25 mouse cellular contexts compared by ENCODE assay signal in the genomic region with DNA sequence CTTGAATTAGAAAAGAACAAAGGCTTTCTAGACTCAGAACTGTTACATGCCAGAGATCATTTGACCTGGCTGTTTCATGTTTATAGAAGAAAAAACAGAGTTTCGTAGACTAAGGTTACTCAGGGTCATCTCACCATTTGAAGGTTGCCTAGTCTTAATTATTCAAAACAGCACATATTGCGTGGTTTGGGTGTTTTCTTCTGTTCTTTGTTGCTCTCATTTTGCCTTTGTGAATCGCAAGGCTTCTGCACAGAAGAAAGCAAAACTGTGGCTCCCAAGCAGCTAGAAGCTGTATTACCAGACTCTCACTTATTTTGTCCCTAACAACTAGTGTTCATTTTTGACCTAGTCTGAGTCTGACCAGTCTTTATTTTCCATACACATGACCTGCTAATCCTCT.
DNase-seq lines count a peak whose midpoint lies in the region; ATAC-seq lines count a peak whose summit lies in the region.
"Had no signal": no experiment of that assay in that cellular context is flagged by ENCODE, and none has a peak within 500 bp of the region (broad histone marks: within the 10 kb centered on the region; RNA-seq: fewer than 3 reads in every experiment).

No protein-coding gene starts in this region.

- DNase-seq in CD4-positive, CD25-positive, alpha-beta regulatory T cell, adult 2 months (ENCODE audit: low read depth, low spot score) = peak; percentile 44
- peak; percentile 66 for DNase-seq in T-cell, adult 2 months (ENCODE audit: low spot score)
- DNase-seq in induced T-regulatory cell, adult 2 months (ENCODE audit: low read depth) = peak; percentile 39
- no peak for DNase-seq in urinary bladder, postnatal 10 days (ENCODE audit: low spot score)
- DNase-seq in adrenal gland, adult 8-10 months = no peak
- DNase-seq in c-Kit-positive CD71-positive TER-119-positive erythroid progenitor cells, embryonic 14.5 days (ENCODE audit: low spot score) = no peak
- DNase-seq: adrenal gland, postnatal 14 days; B cell, adult 2 months; cerebellum, adult 18-20 months; cerebellum, adult 9-10 months; forebrain, postnatal 0 days; gastrocnemius, postnatal 36 days; heart, adult 2 months; heart, postnatal 14 days; heart, postnatal 4 days; kidney, adult 18-20 months had no signal

- H3K27ac ChIP-seq in intestine, embryonic 16.5 days (ENCODE audit: low read length) = no peak overlapping the region
- H3K27ac ChIP-seq: embryonic facial prominence, embryonic 12.5 days; embryonic facial prominence, embryonic 15.5 days; heart, adult 2 months; heart, embryonic 10.5 days; heart, embryonic 13.5 days; hindbrain, embryonic 14.5 days; hindbrain, postnatal 0 days; intestine, embryonic 15.5 days had no signal

- H3K9me3 ChIP-seq in intestine, embryonic 16.5 days (ENCODE audit: control insufficient read depth, low read length) = no peaks in the 10 kb centered on the region
- H3K9me3 ChIP-seq: embryonic facial prominence, embryonic 12.5 days; embryonic facial prominence, embryonic 15.5 days; heart, embryonic 10.5 days; heart, embryonic 13.5 days; intestine, embryonic 15.5 days had no signal

- H3K27me3 ChIP-seq in intestine, embryonic 16.5 days (replicated peaks; ENCODE audit: control insufficient read depth, insufficient read depth, low read length) = no peaks in the 10 kb centered on the region
- H3K27me3 ChIP-seq: embryonic facial prominence, embryonic 12.5 days; embryonic facial prominence, embryonic 15.5 days; heart, embryonic 13.5 days; intestine, embryonic 15.5 days had no signal

- no peak for ATAC-seq in intestine, embryonic 16.5 days
- ATAC-seq: forebrain, embryonic 14.5 days; forebrain, postnatal 0 days; hindbrain, postnatal 0 days; intestine, embryonic 15.5 days had no signal

- no peak overlapping the region for H3K4me2 ChIP-seq in intestine, embryonic 16.5 days (ENCODE audit: low read depth, low read length)
- H3K4me2 ChIP-seq: embryonic facial prominence, embryonic 12.5 days; embryonic facial prominence, embryonic 15.5 days; heart, embryonic 13.5 days; hindbrain, embryonic 14.5 days; intestine, embryonic 15.5 days had no signal

- no peak overlapping the region for H3K9ac ChIP-seq in intestine, embryonic 16.5 days (ENCODE audit: low read depth, low read length)
- H3K9ac ChIP-seq: embryonic facial prominence, embryonic 12.5 days; embryonic facial prominence, embryonic 15.5 days; forebrain, postnatal 0 days; heart, embryonic 13.5 days; hindbrain, embryonic 14.5 days; intestine, embryonic 15.5 days had no signal

- WGBS in intestine, embryonic 16.5 days = 75% methylated on average over 3 of the region's 3 CpGs

- no peaks in the 10 kb centered on the region for H3K4me1 ChIP-seq in intestine, embryonic 16.5 days (ENCODE audit: control insufficient read depth, insufficient read depth, low read length)
- H3K4me1 ChIP-seq: embryonic facial prominence, embryonic 12.5 days; embryonic facial prominence, embryonic 15.5 days; heart, embryonic 10.5 days; heart, embryonic 13.5 days; intestine, embryonic 15.5 days had no signal

- no peaks in the 10 kb centered on the region for H3K36me3 ChIP-seq in intestine, embryonic 16.5 days (ENCODE audit: control insufficient read depth, insufficient read depth, low read length)
- H3K36me3 ChIP-seq: embryonic facial prominence, embryonic 12.5 days; embryonic facial prominence, embryonic 15.5 days; heart, embryonic 10.5 days; heart, embryonic 13.5 days; intestine, embryonic 15.5 days had no signal

- H3K4me3 ChIP-seq in intestine, embryonic 16.5 days (ENCODE audit: low read length) = no peak overlapping the region
- H3K4me3 ChIP-seq: embryonic facial prominence, embryonic 12.5 days; embryonic facial prominence, embryonic 15.5 days; heart, adult 2 months; heart, embryonic 10.5 days; heart, embryonic 13.5 days; intestine, embryonic 15.5 days had no signal

Comparison
In these comparisons a context has a peak if more than half of its experiments do, and no peak if none do; other contexts are left out.
1. DNase-seq: peak in CD4-positive, CD25-positive, alpha-beta regulatory T cell, adult 2 months (single experiment), T-cell, adult 2 months (single experiment) and induced T-regulatory cell, adult 2 months (single experiment); none in urinary bladder, postnatal 10 days (single experiment), adrenal gland, adult 8-10 months (single experiment) and c-Kit-positive CD71-positive TER-119-positive erythroid progenitor cells, embryonic 14.5 days (single experiment).